Mouse (Mus musculus): ENCODE data around the gene Cntn3. TPM values are rescaled to one million over a fixed set of nuclear protein-coding genes. Genes with fewer than 3 reads are reported as not detected.

The Cntn3 gene
- polyA plus RNA-seq, 1 experiment from 2014 or later = 0.39 TPM

GRCm38 (mm10) chr6:102231015-102231414, 341.9 kb downstream of the Cntn3 start:
- H3K9ac ChIP-seq (ENCODE audit: low read depth, low read length) = no peak overlapping the region
- no peaks in the 10 kb centered on the region for H3K27me3 ChIP-seq (ENCODE audit: control insufficient read depth, insufficient read depth, low read length)
- no peak for ATAC-seq (replicated peaks; ENCODE audit: insufficient number of reproducible peaks, low FRiP score, low TSS enrichment)
- no peak overlapping the region for H3K4me3 ChIP-seq (ENCODE audit: low read depth, low read length)
- H3K4me1 ChIP-seq (ENCODE audit: control insufficient read depth, insufficient read depth, low read length) = no peaks in the 10 kb centered on the region
- H3K27ac ChIP-seq (ENCODE audit: low read depth, low read length) = no peak overlapping the region
- no peaks in the 10 kb centered on the region for H3K36me3 ChIP-seq (ENCODE audit: control insufficient read depth, insufficient read depth, low read length)
- no peak overlapping the region for H3K4me2 ChIP-seq
- no peaks in the 10 kb centered on the region for H3K9me3 ChIP-seq (replicated peaks; ENCODE audit: control insufficient read depth, low read length)
- 71% methylated on average over 1 of the region's 1 CpGs for WGBS (ENCODE audit: insufficient replicate concordance)

DNA sequence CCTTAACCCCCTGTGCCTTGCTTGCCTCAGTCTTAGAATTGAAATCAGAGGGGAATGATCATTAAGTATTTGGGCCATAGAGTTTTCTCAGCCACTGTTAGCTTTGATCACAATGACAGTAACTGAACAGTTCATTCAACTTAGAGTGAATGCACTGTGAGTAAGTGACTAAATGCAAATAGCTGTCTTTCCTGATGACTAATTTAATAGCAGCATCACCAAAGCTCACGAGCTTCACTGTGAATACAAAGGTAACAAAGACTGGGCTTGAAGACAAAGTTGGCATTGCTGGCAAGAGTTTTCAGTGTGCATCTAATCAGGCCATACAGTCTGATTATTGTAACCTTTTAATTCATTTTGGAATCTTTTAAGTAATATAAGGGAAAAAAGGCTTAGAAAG, 386.6 kb downstream of the Cntn3 start:
- no peaks in the 10 kb centered on the region for H3K36me3 ChIP-seq (ENCODE audit: control insufficient read depth, insufficient read depth, low read length)
- no peak overlapping the region for H3K27ac ChIP-seq (ENCODE audit: low read depth, low read length)
- no peaks in the 10 kb centered on the region for H3K27me3 ChIP-seq (ENCODE audit: control insufficient read depth, insufficient read depth, low read length)
- ATAC-seq (replicated peaks; ENCODE audit: insufficient number of reproducible peaks, low FRiP score, low TSS enrichment) = no peak
- H3K4me3 ChIP-seq (ENCODE audit: low read depth, low read length) = no peak overlapping the region
- H3K4me2 ChIP-seq = no peak overlapping the region
- no peaks in the 10 kb centered on the region for H3K9me3 ChIP-seq (replicated peaks; ENCODE audit: control insufficient read depth, low read length)
- no peak overlapping the region for H3K9ac ChIP-seq (ENCODE audit: low read depth, low read length)
- H3K4me1 ChIP-seq (ENCODE audit: control insufficient read depth, insufficient read depth, low read length) = no peaks in the 10 kb centered on the region
- WGBS (ENCODE audit: insufficient replicate concordance) = 73% methylated on average over 1 of the region's 1 CpGs

GRCm38 (mm10) chr6:102170913-102171312, 402.0 kb downstream of the Cntn3 start:
- Histone ChIP-seq H3K4me3 (ENCODE audit: low read depth, low read length) (no peak overlapping the region), H3K27ac (ENCODE audit: low read depth, low read length) (no peak overlapping the region), H3K9me3 (replicated peaks; ENCODE audit: control insufficient read depth, low read length) (no peaks in the 10 kb centered on the region), H3K9ac (ENCODE audit: low read depth, low read length) (no peak overlapping the region), H3K4me2 (no peak overlapping the region), H3K36me3 (ENCODE audit: control insufficient read depth, insufficient read depth, low read length) (no peaks in the 10 kb centered on the region), H3K27me3 (ENCODE audit: control insufficient read depth, insufficient read depth, low read length) (no peaks in the 10 kb centered on the region), H3K4me1 (ENCODE audit: control insufficient read depth, insufficient read depth, low read length) (no peaks in the 10 kb centered on the region)
- 37% methylated on average over 6 of the region's 6 CpGs for WGBS (ENCODE audit: insufficient replicate concordance)
- no peak for ATAC-seq (replicated peaks; ENCODE audit: insufficient number of reproducible peaks, low FRiP score, low TSS enrichment)

GRCm38 (mm10) chr6:102161186-102161585, 411.7 kb downstream of the Cntn3 start:
- Histone ChIP-seq H3K4me3 (ENCODE audit: low read depth, low read length) (no peak overlapping the region), H3K27me3 (ENCODE audit: control insufficient read depth, insufficient read depth, low read length) (no peaks in the 10 kb centered on the region), H3K4me2 (no peak overlapping the region), H3K36me3 (ENCODE audit: control insufficient read depth, insufficient read depth, low read length) (no peaks in the 10 kb centered on the region), H3K9me3 (replicated peaks; ENCODE audit: control insufficient read depth, low read length) (no peaks in the 10 kb centered on the region), H3K9ac (ENCODE audit: low read depth, low read length) (no peak overlapping the region), H3K27ac (ENCODE audit: low read depth, low read length) (no peak overlapping the region), H3K4me1 (ENCODE audit: control insufficient read depth, insufficient read depth, low read length) (no peaks in the 10 kb centered on the region)
- 84% methylated on average over 3 of the region's 3 CpGs for WGBS (ENCODE audit: insufficient replicate concordance)
- ATAC-seq (replicated peaks; ENCODE audit: insufficient number of reproducible peaks, low FRiP score, low TSS enrichment) = no peak

GRCm38 (mm10) chr6:102121676-102122075, 451.2 kb downstream of the Cntn3 start:
- Histone ChIP-seq H3K4me2 (no peak overlapping the region), H3K9me3 (replicated peaks; ENCODE audit: control insufficient read depth, low read length) (no peaks in the 10 kb centered on the region), H3K9ac (ENCODE audit: low read depth, low read length) (no peak overlapping the region), H3K4me1 (ENCODE audit: control insufficient read depth, insufficient read depth, low read length) (no peaks in the 10 kb centered on the region), H3K27me3 (ENCODE audit: control insufficient read depth, insufficient read depth, low read length) (no peaks in the 10 kb centered on the region), H3K36me3 (ENCODE audit: control insufficient read depth, insufficient read depth, low read length) (no peaks in the 10 kb centered on the region), H3K27ac (ENCODE audit: low read depth, low read length) (no peak overlapping the region), H3K4me3 (ENCODE audit: low read depth, low read length) (no peak overlapping the region)
- ATAC-seq (replicated peaks; ENCODE audit: insufficient number of reproducible peaks, low FRiP score, low TSS enrichment) = no peak
- 84% methylated on average over 4 of the region's 4 CpGs for WGBS (ENCODE audit: insufficient replicate concordance)

GRCm38 (mm10) chr6:102120003-102120402, 452.9 kb downstream of the Cntn3 start:
- WGBS (ENCODE audit: insufficient replicate concordance) = 36% methylated on average over 2 of the region's 2 CpGs
- Histone ChIP-seq H3K9ac (ENCODE audit: low read depth, low read length) (no peak overlapping the region), H3K27ac (ENCODE audit: low read depth, low read length) (0 out of 2 replicates have a peak overlapping the region, but pooled peaks have one; percentile 35), H3K36me3 (ENCODE audit: control insufficient read depth, insufficient read depth, low read length) (no peaks in the 10 kb centered on the region), H3K4me3 (ENCODE audit: low read depth, low read length) (no peak overlapping the region), H3K27me3 (ENCODE audit: control insufficient read depth, insufficient read depth, low read length) (no peaks in the 10 kb centered on the region), H3K4me1 (ENCODE audit: control insufficient read depth, insufficient read depth, low read length) (no peaks in the 10 kb centered on the region), H3K9me3 (replicated peaks; ENCODE audit: control insufficient read depth, low read length) (no peaks in the 10 kb centered on the region), H3K4me2 (no peak overlapping the region)
- ATAC-seq (replicated peaks; ENCODE audit: insufficient number of reproducible peaks, low FRiP score, low TSS enrichment) = peak; percentile 65

DNA sequence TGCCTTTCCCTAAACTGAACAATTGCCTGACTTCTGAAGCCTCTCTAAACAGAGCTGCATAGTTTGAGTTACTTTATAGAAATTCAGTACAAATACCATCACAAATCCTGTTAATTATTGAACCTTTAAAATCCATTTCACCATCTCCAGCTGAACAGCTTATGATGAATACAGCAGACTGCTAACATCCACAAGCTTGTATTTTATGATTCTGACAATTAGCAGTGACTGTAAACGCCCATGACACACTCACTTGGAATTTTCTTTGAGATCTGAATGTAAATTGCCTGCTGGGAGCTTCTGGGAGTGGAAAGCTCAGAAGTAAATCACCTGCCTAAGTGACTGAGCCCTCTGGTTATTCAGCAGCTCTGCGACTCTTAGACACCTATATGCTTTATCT, 459.3 kb downstream of the Cntn3 start:
- 71% methylated on average over 2 of the region's 2 CpGs for WGBS (ENCODE audit: insufficient replicate concordance)

More for the DNA sequence above, 459.3 kb downstream of the Cntn3 start:
- Histone ChIP-seq H3K36me3 (ENCODE audit: control insufficient read depth, insufficient read depth, low read length) (no peaks in the 10 kb centered on the region), H3K4me1 (ENCODE audit: control insufficient read depth, insufficient read depth, low read length) (no peaks in the 10 kb centered on the region), H3K9ac (ENCODE audit: low read depth, low read length) (no peak overlapping the region), H3K4me2 (no peak overlapping the region), H3K27me3 (ENCODE audit: control insufficient read depth, insufficient read depth, low read length) (no peaks in the 10 kb centered on the region), H3K27ac (ENCODE audit: low read depth, low read length) (no peak overlapping the region), H3K9me3 (replicated peaks; ENCODE audit: control insufficient read depth, low read length) (no peaks in the 10 kb centered on the region), H3K4me3 (ENCODE audit: low read depth, low read length) (no peak overlapping the region)
- no peak for ATAC-seq (replicated peaks; ENCODE audit: insufficient number of reproducible peaks, low FRiP score, low TSS enrichment)
